Mouse (Mus musculus): ENCODE data around the gene Gm45808.
"Not testable (repeated sequence)": the region's sequence is repeated elsewhere in the genome, so short reads cannot be mapped to it uniquely, and the experiment has no call there.

Gm45808 gene

GRCm38 (mm10) chr7:45509181-45509882 lies 22.7 kb upstream of the Gm45808 start:
- DNase-seq (ENCODE audit: low spot score): no peak

- no peak for DNase-seq (ENCODE audit: low spot score)
Observed at GRCm38 (mm10) chr7:45508561-45508960, 21.9 kb upstream of the Gm45808 start.

GRCm38 (mm10) chr7:45507583-45507982 lies 21.0 kb upstream of the Gm45808 start:
- DNase-seq (ENCODE audit: low spot score): no peak

GRCm38 (mm10) chr7:45498427-45498826 lies 11.8 kb upstream of the Gm45808 start:
- DNase-seq (ENCODE audit: low spot score): no peak

- DNase-seq (ENCODE audit: low spot score): no peak
Observed at GRCm38 (mm10) chr7:45494548-45494947, 7.9 kb upstream of the Gm45808 start.

GRCm38 (mm10) chr7:45492951-45493350 lies 6.3 kb upstream of the Gm45808 start:
- DNase-seq (ENCODE audit: low spot score): no peak

- no peak for DNase-seq (ENCODE audit: low spot score)
Observed at GRCm38 (mm10) chr7:45492225-45492844, 5.7 kb upstream of the Gm45808 start.

GRCm38 (mm10) chr7:45491264-45491663 lies 4.7 kb upstream of the Gm45808 start:
- no peak for DNase-seq (ENCODE audit: low spot score)

GRCm38 (mm10) chr7:45490822-45491221 lies 4.2 kb upstream of the Gm45808 start:
- no peak for DNase-seq (ENCODE audit: low spot score)

GRCm38 (mm10) chr7:45489578-45489977 lies 3.0 kb upstream of the Gm45808 start:
- DNase-seq (ENCODE audit: low spot score): no peak

- DNase-seq (ENCODE audit: low spot score): peak; percentile 77
Observed at GRCm38 (mm10) chr7:45488293-45489204, 1.9 kb upstream of the Gm45808 start, which contains the start of gene Dhdh. Dhdh (minus strand) TSS chr7:45488805.

GRCm38 (mm10) chr7:45487861-45488292 lies 1.3 kb upstream of the Gm45808 start:
- DNase-seq (ENCODE audit: low spot score): no peak

GRCm38 (mm10) chr7:45486158-45486557 lies 453 bp downstream of the Gm45808 start:
- no peak for DNase-seq (ENCODE audit: low spot score)

- not testable (repeated sequence) for DNase-seq (ENCODE audit: low spot score)
Observed at GRCm38 (mm10) chr7:45484985-45485384, 1.6 kb downstream of the Gm45808 start.

GRCm38 (mm10) chr7:45482166-45482565 lies 4.4 kb downstream of the Gm45808 start:
- DNase-seq (ENCODE audit: low spot score): no peak

GRCm38 (mm10) chr7:45481374-45481927 lies 5.2 kb downstream of the Gm45808 start, which contains the start of gene Tulp2:
Tulp2 (plus strand) TSS chr7:45481877.
- peak; percentile 83 for DNase-seq (ENCODE audit: low spot score)

- not testable (repeated sequence) for DNase-seq (ENCODE audit: low spot score)
Observed at GRCm38 (mm10) chr7:45480310-45480709, 6.3 kb downstream of the Gm45808 start.

GRCm38 (mm10) chr7:45478774-45479173 lies 7.8 kb downstream of the Gm45808 start:
- DNase-seq (ENCODE audit: low spot score): no peak

GRCm38 (mm10) chr7:45477003-45477402 lies 9.6 kb downstream of the Gm45808 start:
- DNase-seq (ENCODE audit: low spot score): no peak

- DNase-seq (ENCODE audit: low spot score): no peak
Observed at GRCm38 (mm10) chr7:45476453-45476852, 10.2 kb downstream of the Gm45808 start.

- no peak for DNase-seq (ENCODE audit: low spot score)
Observed at GRCm38 (mm10) chr7:45475291-45475969, 11.2 kb downstream of the Gm45808 start.

GRCm38 (mm10) chr7:45470869-45471268 lies 15.7 kb downstream of the Gm45808 start:
- no peak for DNase-seq (ENCODE audit: low spot score)

Data from testis, postnatal 14 days (tissue).